Mouse (Mus musculus) intestine, postnatal 0 days (tissue): Measurements from ENCODE around the gene Atp1a2. TPM values are rescaled to one million over a fixed set of nuclear protein-coding genes. Genes with fewer than 3 reads are reported as not detected.

Source experiments
- ATAC-seq: fragments of 200-750 bp; cut with Nextera tagmentation; 2 replicates; pipeline ENCODE4 v1.8.0; 2017; ENCODE audit warnings: mild to moderate bottlenecking, moderate TSS enrichment, moderate library complexity
- H3K27ac ChIP-seq: fragments of 300-500 bp; sonication (generic); 2 replicates; pipeline ENCODE4 v1.5.1; 2014; ENCODE audit warnings: mild to moderate bottlenecking, low read depth, low read length, moderate library complexity
- H3K27me3 ChIP-seq: fragments of 300-500 bp; sonication (generic); replicated peaks from 2 replicates; pipeline ENCODE4 v1.6.1; 2014; ENCODE audit warnings: low read length, mixed read lengths; ENCODE audit not compliant: control insufficient read depth, insufficient read depth
- H3K36me3 ChIP-seq: fragments of 300-500 bp; sonication (generic); 2 replicates; pipeline ENCODE4 v1.6.1; 2014; ENCODE audit warnings: mild to moderate bottlenecking, moderate library complexity; ENCODE audit not compliant: control insufficient read depth, insufficient read depth
- H3K4me1 ChIP-seq: fragments of 300-500 bp; sonication (generic); replicated peaks from 2 replicates; pipeline ENCODE4 v1.6.1; 2014; ENCODE audit warnings: antibody characterized with exemption, low read length, mixed read lengths; ENCODE audit not compliant: control insufficient read depth, insufficient read depth
- H3K4me2 ChIP-seq: fragments of 300-500 bp; sonication (generic); replicated peaks from 2 replicates; pipeline ENCODE4 v1.6.1; 2014; ENCODE audit warnings: low read depth, mild to moderate bottlenecking, moderate library complexity
- H3K4me3 ChIP-seq: fragments of 300-500 bp; sonication (generic); 2 replicates; pipeline ENCODE4 v1.5.1; 2014; ENCODE audit warnings: low read depth, low read length
- H3K9ac ChIP-seq: fragments of 300-500 bp; sonication (generic); 2 replicates; pipeline ENCODE4 v1.6.1; 2014; ENCODE audit warnings: mild to moderate bottlenecking, low read depth, low read length
- H3K9me3 ChIP-seq: fragments of 300-500 bp; sonication (generic); 2 replicates; pipeline ENCODE4 v1.6.1; 2016; ENCODE audit warnings: mixed run types; ENCODE audit not compliant: control insufficient read depth
- CTCF ChIP-seq: sonication (generic); IDR thresholded peaks from 2 replicates; pipeline ENCODE4 v1.5.1; 2016; ENCODE audit warnings: low read depth, mild to moderate bottlenecking, control low read depth, antibody characterized with exemption, moderate library complexity
- WGBS: fragments of 180-500 bp; shearing (Covaris S2); extraction: QIAGEN DNeasy Blood & Tissue Kit; methylation state at CpG from one replicate; pipeline ENCODE4 v1.1.7; 2014; 5-methylcytosine and 5-hydroxymethylcytosine counted together
- polyA plus RNA-seq: library from polyadenylated mRNA; unstranded; fragments of >200 nt; fragmentation: Nextera tagmentation; extraction: Ambion mirVana; gene quantifications from 2 replicates; pipeline ENCODE4 v1.2.1, GENCODE M21; 2015

Gene Atp1a2
- polyA plus RNA-seq, 1 experiment from 2014 or later = 1.9 TPM

- H3K4me1 ChIP-seq = no peaks in the 10 kb centered on the region
- no peak overlapping the region for H3K4me2 ChIP-seq
- no peaks in the 10 kb centered on the region for H3K36me3 ChIP-seq
- no peak overlapping the region for H3K27ac ChIP-seq
- H3K9me3 ChIP-seq = no peaks in the 10 kb centered on the region
- H3K27me3 ChIP-seq = peaks cover 44% of the 10 kb centered on the region
- ATAC-seq = no peak
- whole genome bisulfite sequencing = 68% methylated on average over 8 of the region's 8 CpGs
- TF ChIP-seq CTCF = no peak
- H3K9ac ChIP-seq = no peak overlapping the region
- no peak overlapping the region for H3K4me3 ChIP-seq
These were observed 33.6 kb upstream of the Atp1a2 start for GRCm38 (mm10) chr1:172331422-172331947.

- Histone ChIP-seq H3K9ac (no peak overlapping the region), H3K9me3 (no peaks in the 10 kb centered on the region), H3K36me3 (no peaks in the 10 kb centered on the region), H3K4me1 (no peaks in the 10 kb centered on the region), H3K4me3 (no peak overlapping the region), H3K27ac (no peak overlapping the region), H3K27me3 (peaks cover 61% of the 10 kb centered on the region), H3K4me2 (no peak overlapping the region)
- ATAC-seq = no peak
- TF ChIP-seq CTCF = no peak
- WGBS = 69% methylated on average over 6 of the region's 6 CpGs
These were observed 31.8 kb upstream of the Atp1a2 start for GRCm38 (mm10) chr1:172329616-172330015.

DNA sequence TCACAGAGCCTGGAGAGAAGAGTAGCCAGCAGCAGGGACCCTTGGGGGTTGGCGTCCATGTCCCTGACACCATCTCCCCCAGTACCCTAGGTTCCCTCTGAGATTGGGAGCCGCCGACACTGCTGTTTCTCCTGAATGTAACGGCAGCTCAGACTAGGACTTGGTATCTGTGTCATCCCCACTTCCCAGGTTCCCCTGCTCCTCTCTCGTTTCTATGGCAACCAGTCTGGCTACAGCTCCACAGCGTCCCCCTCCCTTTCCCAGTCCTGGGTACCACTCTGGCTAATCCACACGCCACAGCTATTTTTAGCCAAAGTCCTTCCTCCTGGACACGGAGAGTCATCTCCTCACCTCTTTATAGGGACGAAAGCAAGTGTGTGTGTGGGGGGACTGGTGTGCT, 31.3 kb upstream of the Atp1a2 start, which contains the start of gene Kcnj9:
Gene Kcnj9 (minus strand): TSS at position 188 of the 400 bp plus-strand sequence.
- Histone ChIP-seq H3K27me3 (peaks cover 61% of the 10 kb centered on the region), H3K4me3 (no peak within 1 kb of the TSS), H3K4me1 (no peaks in the 10 kb centered on the region), H3K9me3 (no peaks in the 10 kb centered on the region), H3K27ac (no peak within 1 kb of the TSS), H3K4me2 (no peak within 1 kb of the TSS), H3K9ac (no peak within 1 kb of the TSS), H3K36me3 (no peaks in the 10 kb centered on the region)
- WGBS = 27% methylated on average over 9 of the region's 9 CpGs
- ATAC-seq = no peak
- no peak for TF ChIP-seq CTCF

- no peak overlapping the region for H3K4me3 ChIP-seq
- H3K27me3 ChIP-seq = peaks cover 56% of the 10 kb centered on the region
- no peak for ATAC-seq
- TF ChIP-seq CTCF = no peak
- no peaks in the 10 kb centered on the region for H3K4me1 ChIP-seq
- no peak overlapping the region for H3K9ac ChIP-seq
- WGBS = 71% methylated on average over 7 of the region's 7 CpGs
- H3K4me2 ChIP-seq = no peak overlapping the region
- H3K27ac ChIP-seq = no peak overlapping the region
- no peaks in the 10 kb centered on the region for H3K9me3 ChIP-seq
- H3K36me3 ChIP-seq = no peaks in the 10 kb centered on the region
These were observed 30.6 kb upstream of the Atp1a2 start for GRCm38 (mm10) chr1:172328461-172328860.

- no peak for TF ChIP-seq CTCF
- WGBS = 81% methylated on average over 3 of the region's 3 CpGs
These were observed 30.2 kb upstream of the Atp1a2 start for GRCm38 (mm10) chr1:172328041-172328440.

DNA sequence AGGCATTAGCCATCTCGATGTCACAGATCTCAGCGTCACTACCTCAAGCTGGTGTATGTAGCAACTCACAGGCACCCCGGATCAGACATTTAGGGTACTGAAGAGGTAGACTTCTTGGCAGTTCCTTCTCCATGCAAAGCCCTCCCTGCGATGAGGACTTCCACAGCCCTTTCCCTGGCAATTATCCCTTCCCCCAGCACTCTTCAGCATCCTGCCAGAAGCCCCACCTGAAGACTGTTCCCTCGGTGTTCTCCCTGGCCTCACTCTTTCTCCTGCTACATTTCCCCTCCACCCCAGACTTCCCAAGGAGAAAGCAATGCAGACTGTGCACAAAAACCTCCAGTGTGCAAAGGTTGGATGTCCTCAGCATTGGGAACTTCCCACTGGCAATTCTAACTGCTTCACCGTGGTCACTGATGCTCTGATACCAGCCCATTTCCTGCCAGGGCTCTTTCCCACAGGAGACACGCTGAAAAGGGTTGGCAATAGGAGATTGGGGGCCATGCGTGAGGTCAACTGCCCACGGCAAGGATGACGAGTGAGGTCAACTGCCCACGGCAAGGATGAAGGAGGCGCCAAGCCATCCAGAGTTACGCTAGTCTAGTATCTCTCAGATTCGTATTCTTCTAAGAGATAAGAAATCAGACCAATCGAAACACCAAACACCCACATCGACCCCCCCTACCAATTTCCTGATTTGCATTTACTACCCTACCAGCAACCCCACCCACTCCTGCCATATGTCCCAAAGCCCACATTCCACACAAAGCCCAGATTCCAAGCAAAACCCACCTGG, 29.5 kb upstream of the Atp1a2 start:
- TF ChIP-seq CTCF = no peak
- H3K9me3 ChIP-seq = no peaks in the 10 kb centered on the region
- H3K27ac ChIP-seq = no peak overlapping the region
- H3K4me2 ChIP-seq = no peak overlapping the region
- H3K4me1 ChIP-seq = no peaks in the 10 kb centered on the region
- H3K4me3 ChIP-seq = no peak overlapping the region
- ATAC-seq = no peak
- no peak overlapping the region for H3K9ac ChIP-seq
- H3K36me3 ChIP-seq = no peaks in the 10 kb centered on the region
- WGBS = 82% methylated on average over 16 of the region's 16 CpGs
- H3K27me3 ChIP-seq = peaks cover 56% of the 10 kb centered on the region

More at GRCm38 (mm10) chr1:172328041-172328440, 30.2 kb upstream of the Atp1a2 start:
- Histone ChIP-seq H3K4me3 (no peak overlapping the region), H3K36me3 (no peaks in the 10 kb centered on the region), H3K27ac (no peak overlapping the region), H3K9ac (no peak overlapping the region), H3K9me3 (no peaks in the 10 kb centered on the region), H3K27me3 (peaks cover 56% of the 10 kb centered on the region), H3K4me2 (no peak overlapping the region), H3K4me1 (no peaks in the 10 kb centered on the region)
- no peak for ATAC-seq
